Mouse (Mus musculus): ENCODE measurements around the gene Cux2.

- no peak for TF ChIP-seq CTCF (IDR thresholded peaks at IDR 0.05)
- no peak for TF ChIP-seq EP300 (IDR thresholded peaks at IDR 0.05)
These were observed 48.6 kb downstream of the Cux2 start for GRCm38 (mm10) chr5:122001311-122001710.
